Mouse (Mus musculus) spleen, adult 18-20 months (tissue): ENCODE results near the gene Aff2.

Experiments used
- DNase-seq, 2 experiments: peaks; one replicate each; pipeline ENCODE4 v3.0.0; 2022; ENCODE audit warnings: mixed read lengths in 2 of 2

Aff2 gene

DNA sequence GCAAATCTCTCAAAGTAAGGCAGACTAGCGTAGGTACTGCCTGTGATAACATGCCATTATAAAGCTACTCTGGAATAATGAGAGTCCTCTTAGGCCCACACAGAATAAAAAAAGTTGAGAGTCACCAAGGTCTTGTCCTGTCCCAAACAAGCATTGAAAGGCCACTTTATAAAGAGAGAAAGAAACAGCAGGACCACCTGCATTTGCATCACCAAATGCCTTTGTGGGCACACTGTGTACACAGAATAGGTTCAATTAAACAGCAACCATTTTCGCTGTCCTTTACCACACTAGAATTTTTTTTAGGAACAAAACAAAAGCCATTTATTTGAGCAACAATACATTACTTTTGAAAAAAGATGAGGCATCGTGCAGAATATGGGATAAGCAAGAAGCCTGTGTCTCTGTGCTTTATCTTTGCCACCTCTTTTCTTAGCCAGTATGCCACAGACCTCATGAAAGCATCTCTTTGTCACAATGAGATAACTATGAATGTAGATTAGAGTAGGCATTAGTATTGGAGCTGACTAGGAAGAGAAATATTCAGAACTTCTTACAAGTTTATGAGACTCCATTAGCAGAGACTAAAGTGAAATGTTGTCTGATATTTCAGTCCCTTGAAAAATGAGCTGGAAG is 385.0 kb downstream of the Aff2 start:
- DNase-seq: no peak

DNA sequence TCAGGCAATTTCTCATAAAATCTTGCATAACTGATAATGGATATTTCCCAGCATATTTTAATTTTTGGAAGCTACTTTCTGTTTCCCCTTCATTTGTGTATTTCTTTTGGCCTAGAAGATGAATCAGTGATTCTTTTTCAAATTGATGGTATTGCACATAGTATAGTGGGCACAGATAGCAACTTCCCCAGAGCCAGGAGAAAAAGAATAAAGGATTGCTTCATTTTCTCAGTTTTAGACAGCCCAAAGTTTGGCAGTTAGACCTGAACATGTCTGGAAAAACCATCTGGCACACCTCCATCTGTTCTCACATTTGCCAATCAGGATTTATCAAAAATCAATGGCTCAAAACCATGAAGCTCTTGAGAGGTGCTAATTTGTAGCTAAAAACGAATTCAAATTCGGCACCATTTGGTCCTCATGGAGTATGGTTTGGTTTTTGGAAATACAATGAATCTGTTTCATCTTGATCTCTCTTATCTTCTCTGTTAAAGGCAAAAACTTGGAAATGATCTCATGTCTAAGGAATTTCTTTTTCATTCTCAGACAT is 441.9 kb downstream of the Aff2 start:
- DNase-seq: no peak

DNA sequence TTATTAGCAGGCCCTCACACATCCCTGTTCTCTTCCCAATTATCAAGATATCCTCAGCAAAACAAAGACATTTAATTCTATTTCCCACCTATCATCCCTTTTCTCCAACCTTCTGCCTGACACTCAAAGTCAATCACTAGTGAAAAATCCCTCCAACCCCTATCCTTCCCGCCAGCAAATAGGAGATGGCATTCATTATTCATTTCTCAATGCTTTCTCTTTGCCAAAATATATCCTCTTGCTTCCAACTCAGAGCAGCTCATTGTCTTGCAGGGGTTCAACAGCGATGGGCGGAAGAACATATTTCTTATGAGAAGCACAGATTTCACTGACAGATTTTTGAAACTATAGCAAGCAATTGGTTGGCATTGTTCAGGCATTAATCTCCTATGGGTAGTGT is 442.4 kb downstream of the Aff2 start:
- no peak for DNase-seq

DNA sequence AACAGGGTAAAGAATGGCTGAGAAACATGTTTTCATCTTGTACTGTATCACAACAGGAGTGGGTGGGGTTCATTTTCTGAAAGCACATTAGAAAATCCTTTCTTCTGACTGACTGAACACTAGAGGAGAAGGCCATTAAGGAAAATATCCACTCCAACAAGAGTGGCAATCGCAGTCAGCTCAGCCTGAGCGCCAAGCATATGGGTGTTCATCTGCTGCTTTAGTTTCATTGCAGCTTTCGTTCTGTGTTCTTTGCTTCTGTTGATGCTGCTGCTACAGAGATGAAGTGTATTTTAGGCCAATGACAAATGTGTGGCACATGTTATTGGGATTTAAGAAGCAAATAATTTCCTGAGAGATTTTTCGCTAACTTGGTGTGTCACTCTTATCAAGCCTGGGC is 451.7 kb downstream of the Aff2 start:
- no peak for DNase-seq

DNA sequence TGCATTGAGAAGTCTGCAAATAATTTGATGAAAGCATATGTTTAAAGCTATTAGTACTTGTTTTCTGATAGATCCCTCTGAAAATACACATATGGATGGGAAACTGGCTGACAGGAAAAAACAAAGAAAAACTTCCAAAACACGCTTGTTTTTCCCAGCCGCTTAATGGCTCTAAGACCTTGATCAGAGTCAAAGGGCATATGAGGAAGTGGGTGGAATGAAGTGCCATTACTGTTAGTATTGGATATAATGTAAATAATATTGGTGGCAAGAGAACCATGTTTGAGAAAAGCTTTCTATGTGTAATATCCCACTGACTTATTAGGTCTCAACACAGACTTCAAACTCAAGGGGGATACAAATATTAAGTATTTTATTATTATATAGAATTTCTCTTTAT is 455.0 kb downstream of the Aff2 start:
- DNase-seq: no peak

DNA sequence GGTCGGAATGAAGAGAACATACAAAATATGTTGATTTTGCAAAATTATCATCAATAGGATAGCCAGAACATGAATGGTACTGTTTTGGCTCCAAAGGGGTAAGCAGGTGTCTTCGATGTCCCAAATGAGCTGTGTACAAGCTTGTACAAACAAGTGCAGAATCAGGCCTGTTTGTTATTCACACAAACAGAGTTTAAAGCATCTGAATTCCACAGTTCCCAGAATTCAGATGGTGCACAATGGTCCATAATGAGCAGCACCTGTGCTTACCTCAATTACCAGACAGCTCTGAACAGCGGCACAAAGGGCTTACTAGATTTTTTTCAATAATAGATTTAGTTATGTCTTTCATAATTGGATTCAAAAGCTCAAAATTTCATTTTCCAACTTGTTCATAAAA is 457.6 kb downstream of the Aff2 start:
- no peak for DNase-seq

DNA sequence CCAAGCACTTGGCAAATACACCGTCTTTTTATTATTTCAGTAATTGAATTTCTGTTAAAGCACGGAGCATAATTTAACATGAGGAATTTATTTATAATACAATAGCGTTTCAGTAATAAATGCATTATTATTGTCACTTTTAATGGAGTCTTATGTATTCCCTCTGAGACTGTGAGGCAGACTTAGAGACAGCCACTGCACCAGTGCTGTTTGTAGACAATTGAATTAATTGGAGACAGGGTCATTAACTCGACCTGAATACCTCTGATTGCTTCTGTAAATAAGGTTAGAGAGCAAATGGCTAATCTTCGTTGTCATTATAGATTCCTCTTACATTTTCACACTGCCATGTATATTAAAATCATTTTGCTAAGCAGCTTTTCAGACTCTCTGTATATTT is 458.1 kb downstream of the Aff2 start:
- DNase-seq: no peak

DNA sequence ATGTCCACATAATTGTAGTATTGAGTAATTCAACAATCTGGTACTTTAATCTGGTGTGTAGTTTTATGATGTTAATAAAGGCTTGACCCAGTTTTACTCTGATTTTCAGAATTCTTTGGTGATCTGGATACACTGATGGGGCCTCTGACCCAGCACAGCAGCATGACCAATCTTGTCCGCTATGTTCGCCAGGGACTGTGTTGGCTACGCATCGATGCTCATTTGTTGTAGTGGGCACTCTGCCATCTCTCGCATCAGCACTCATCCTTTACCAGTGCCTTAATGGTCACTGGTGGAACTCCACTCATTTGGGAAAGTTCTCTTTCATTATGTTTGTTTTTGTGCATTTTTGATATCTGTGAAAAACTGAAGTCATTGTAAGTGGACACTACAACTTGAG is 507.5 kb downstream of the Aff2 start:
- DNase-seq: no peak

DNA sequence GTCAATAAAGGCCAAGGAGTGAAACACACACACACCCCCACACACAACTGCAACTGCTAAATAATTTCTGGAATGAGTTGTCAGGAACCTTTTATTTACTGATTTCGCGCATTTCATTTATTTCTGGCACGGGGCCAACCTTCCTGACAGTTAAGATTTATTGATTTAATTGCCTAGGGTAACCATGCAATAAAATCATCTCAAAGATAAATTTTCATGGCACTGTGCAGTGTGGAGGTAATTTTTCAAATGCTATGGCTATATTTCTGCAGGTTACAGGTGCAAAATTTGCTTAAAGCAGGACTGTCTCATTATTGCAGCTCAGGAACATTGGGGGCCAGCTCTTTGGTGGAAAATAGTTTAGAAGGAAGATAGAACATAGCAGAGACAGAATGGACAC is 531.6 kb downstream of the Aff2 start:
- DNase-seq: no peak
